Mouse (Mus musculus) heart, postnatal 0 days (tissue): ENCODE data around the gene Slc4a11.

ENCODE experiments used
- CTCF ChIP-seq: IDR thresholded peaks from 2 replicates; pipeline ENCODE4 v1.5.1; 2016; ENCODE audit warnings: antibody characterized with exemption, control low read depth, low read depth
- EP300 ChIP-seq: IDR thresholded peaks from 2 replicates; pipeline ENCODE4 v1.6.1; 2016; ENCODE audit warnings: antibody characterized with exemption, low read depth

DNA sequence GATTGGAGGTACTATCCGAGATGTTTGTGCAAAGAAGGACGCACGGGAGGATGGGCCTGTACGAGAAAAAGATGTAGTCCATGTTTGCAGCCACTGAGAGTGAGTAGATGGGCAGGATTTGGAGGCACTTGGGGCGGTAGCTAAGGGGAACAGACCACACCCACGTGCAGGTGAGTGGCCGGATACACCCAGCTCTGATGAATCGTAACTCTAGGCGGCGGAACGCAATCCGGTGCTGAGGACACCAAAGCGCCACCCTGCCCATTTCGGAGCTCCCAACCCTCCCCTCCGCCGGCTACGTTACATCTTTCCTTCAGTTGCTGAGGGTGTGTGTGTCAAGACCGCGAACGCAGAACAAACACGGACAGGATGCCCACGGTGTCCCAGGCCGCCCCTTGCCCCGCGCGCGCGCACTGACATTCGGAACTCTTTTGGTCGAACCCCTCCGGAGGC is 593 bp downstream of the Slc4a11 start:
- no peak for TF ChIP-seq CTCF
- TF ChIP-seq EP300, result no peak
